Mouse (Mus musculus): ENCODE measurements around the gene Ovgp1. TPM values are rescaled to one million over a fixed set of nuclear protein-coding genes. Genes with fewer than 3 reads are reported as not detected.
"Not testable (repeated sequence)": the region's sequence is repeated elsewhere in the genome, so short reads cannot be mapped to it uniquely, and the experiment has no call there.

The Ovgp1 gene
- polyA plus RNA-seq, 1 experiment from 2014 or later = 4.1 TPM

- H3K4me1 ChIP-seq (replicated peaks) = peaks cover 39% of the 10 kb centered on the region
- ATAC-seq (ENCODE audit: low read depth) = no peak
- peak overlapping the region; percentile 83 for H3K4me2 ChIP-seq
- whole genome bisulfite sequencing = 93% methylated on average over 1 of the region's 1 CpGs
- H3K9me3 ChIP-seq = no peaks in the 10 kb centered on the region
- no peaks in the 10 kb centered on the region for H3K27me3 ChIP-seq
- H3K9ac ChIP-seq = peak overlapping the region; percentile 43; the same call in 1 of the 2 replicates
- H3K36me3 ChIP-seq = peaks cover 46% of the 10 kb centered on the region
- H3K27ac ChIP-seq (replicated peaks) = no peak overlapping the region
- H3K4me3 ChIP-seq = 0 out of 2 replicates have a peak overlapping the region, but pooled peaks have one; percentile 57
These were observed 16.3 kb upstream of the Ovgp1 start for GRCm38 (mm10) chr3:105957235-105957634.

DNA sequence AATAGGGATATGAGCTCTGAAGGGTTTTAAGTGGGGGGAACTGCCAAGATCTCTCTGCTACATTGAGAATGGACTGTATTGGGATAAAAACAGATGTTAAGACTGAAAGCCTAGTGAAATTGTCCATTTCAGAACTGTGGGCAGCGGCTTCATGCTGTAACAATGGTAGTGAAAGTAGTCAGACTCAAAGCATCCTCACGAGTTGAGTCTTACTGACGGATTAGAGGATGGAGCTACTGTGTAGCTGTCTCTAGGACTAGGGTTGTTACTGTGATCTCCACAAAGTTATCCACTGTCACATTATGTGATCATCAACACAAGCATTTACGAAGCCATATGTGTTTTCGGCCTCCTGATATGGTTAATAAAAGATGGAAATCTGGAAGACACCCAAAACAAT, 15.3 kb upstream of the Ovgp1 start:
- Histone ChIP-seq H3K4me1 (replicated peaks) (peaks cover 39% of the 10 kb centered on the region), H3K9me3 (no peaks in the 10 kb centered on the region), H3K36me3 (peaks cover 46% of the 10 kb centered on the region), H3K4me3 (peak overlapping the region; percentile 57), H3K27ac (replicated peaks) (peak overlapping the region; percentile 90; the same call in 1 of the 2 replicates), H3K9ac (peak overlapping the region; percentile 91), H3K4me2 (peak overlapping the region; percentile 83), H3K27me3 (no peaks in the 10 kb centered on the region)
- 47% methylated on average over 5 of the region's 5 CpGs for WGBS
- no peak for ATAC-seq (ENCODE audit: low read depth)

- Histone ChIP-seq H3K4me3 (peak within 1 kb of the TSS; percentile 57), H3K9me3 (no peaks in the 10 kb centered on the region), H3K27ac (replicated peaks) (peak within 1 kb of the TSS; percentile 90), H3K9ac (peak within 1 kb of the TSS; percentile 92), H3K4me1 (replicated peaks) (peaks cover 39% of the 10 kb centered on the region), H3K27me3 (no peaks in the 10 kb centered on the region), H3K36me3 (peaks cover 49% of the 10 kb centered on the region), H3K4me2 (peak within 1 kb of the TSS; percentile 83)
- ATAC-seq (ENCODE audit: low read depth) = peak; percentile 98
- WGBS = under 1% methylated on average over 52 of the region's 52 CpGs
These were observed 14.4 kb upstream of the Ovgp1 start, which contains the start of gene Wdr77 for GRCm38 (mm10) chr3:105958974-105959580. Gene Wdr77 (plus strand): TSS chr3:105959369.

GRCm38 (mm10) chr3:105959585-105959984, 13.9 kb upstream of the Ovgp1 start:
- Histone ChIP-seq H3K9me3 (no peaks in the 10 kb centered on the region), H3K36me3 (peaks cover 50% of the 10 kb centered on the region), H3K27me3 (no peaks in the 10 kb centered on the region), H3K4me2 (peak overlapping the region; percentile 77), H3K4me3 (peak overlapping the region; percentile 57), H3K4me1 (replicated peaks) (peaks cover 39% of the 10 kb centered on the region), H3K27ac (replicated peaks) (peak overlapping the region; percentile 85), H3K9ac (peak overlapping the region; percentile 92)
- WGBS = under 1% methylated on average over 18 of the region's 26 CpGs
- ATAC-seq (ENCODE audit: low read depth) = no peak; the same call in none of the 2 replicates

DNA sequence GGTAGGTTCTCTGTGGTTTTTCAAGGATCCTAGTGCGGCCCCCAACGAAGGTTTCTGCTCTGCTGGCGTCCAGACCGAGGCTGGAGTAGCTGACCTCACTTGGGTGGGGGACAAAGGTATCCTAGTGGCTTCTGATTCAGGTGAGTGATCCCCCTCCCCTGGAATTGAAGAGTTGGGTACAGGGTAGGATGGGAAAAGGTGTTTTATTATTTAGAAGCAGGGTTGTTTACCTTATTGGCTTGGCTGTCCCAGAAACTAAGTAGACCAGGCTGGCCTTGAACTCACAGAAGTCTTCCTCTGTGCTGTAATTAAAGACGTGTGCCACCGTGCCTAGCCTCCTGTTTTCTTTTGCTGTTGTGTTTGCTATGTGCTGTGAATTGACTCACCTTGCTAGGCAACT, 13.5 kb upstream of the Ovgp1 start, which contains the start of gene Atp5f1:
Atp5f1 (minus strand) TSS at position 101 of the 400 bp plus-strand sequence.
- H3K9me3 ChIP-seq = no peaks in the 10 kb centered on the region
- H3K36me3 ChIP-seq = peaks cover 50% of the 10 kb centered on the region
- 6% methylated on average over 6 of the region's 6 CpGs for WGBS
- ATAC-seq (ENCODE audit: low read depth) = no peak
- H3K4me3 ChIP-seq = peak within 1 kb of the TSS; percentile 57
- peak within 1 kb of the TSS; percentile 92 for H3K9ac ChIP-seq
- H3K4me2 ChIP-seq = peak within 1 kb of the TSS; percentile 83
- peak within 1 kb of the TSS; percentile 90 for H3K27ac ChIP-seq (replicated peaks)
- peaks cover 39% of the 10 kb centered on the region for H3K4me1 ChIP-seq (replicated peaks)
- H3K27me3 ChIP-seq = no peaks in the 10 kb centered on the region

DNA sequence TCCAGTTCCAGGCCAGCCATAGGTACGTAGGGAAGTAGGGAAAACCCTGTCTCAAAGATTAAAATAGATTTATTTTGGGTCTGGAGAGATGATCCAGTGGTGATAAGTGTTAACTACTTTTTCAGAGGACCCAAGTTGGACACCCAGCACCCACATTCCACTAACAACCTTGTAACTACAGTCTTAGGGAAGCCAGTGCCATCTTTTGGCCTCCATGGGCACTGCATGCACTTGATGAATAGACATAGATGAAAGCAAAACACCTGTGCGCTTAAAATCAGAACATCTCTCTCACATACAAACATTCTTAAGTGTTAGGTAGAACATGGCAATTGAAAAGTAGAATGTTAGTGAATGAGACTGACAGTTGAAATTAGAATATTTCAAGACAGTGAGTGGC, 12.8 kb upstream of the Ovgp1 start:
- 93% methylated on average over 2 of the region's 2 CpGs for WGBS
- H3K9ac ChIP-seq = no peak overlapping the region
- no peaks in the 10 kb centered on the region for H3K27me3 ChIP-seq
- peak overlapping the region; percentile 57 for H3K4me3 ChIP-seq
- peaks cover 54% of the 10 kb centered on the region for H3K36me3 ChIP-seq
- H3K4me2 ChIP-seq = peak overlapping the region; percentile 77
- no peak overlapping the region for H3K27ac ChIP-seq (replicated peaks)
- H3K9me3 ChIP-seq = no peaks in the 10 kb centered on the region
- peaks cover 39% of the 10 kb centered on the region for H3K4me1 ChIP-seq (replicated peaks)
- ATAC-seq (ENCODE audit: low read depth) = no peak

DNA sequence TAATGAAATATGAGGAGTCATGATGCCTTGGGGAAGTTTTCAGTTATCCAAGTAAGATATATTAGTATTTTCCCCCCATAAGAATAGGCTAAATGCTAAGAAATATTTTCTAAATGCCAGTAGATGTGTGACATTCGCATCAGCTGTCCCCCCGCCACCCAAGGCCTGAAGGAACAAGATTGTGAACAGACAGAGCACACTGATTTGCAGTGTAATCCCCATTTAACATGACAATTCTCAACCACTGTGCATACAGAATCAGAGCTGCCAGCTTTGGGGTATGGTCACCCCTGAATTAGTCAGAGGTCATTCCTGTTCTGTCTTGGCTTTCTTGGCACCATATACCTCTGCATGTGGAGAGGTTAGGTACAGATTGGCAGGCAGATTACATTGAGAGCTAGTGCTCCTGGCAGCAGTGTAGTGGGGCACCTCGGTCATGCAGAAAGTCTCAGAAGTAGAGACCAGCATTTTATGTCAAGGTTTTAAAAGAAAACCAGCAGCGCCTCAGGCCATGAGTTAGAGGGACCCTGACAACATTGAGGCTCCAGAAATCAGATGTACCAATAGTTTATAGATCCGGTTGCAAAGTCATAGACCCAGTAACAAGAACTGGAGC, 1.6 kb upstream of the Ovgp1 start:
- no peaks in the 10 kb centered on the region for H3K27me3 ChIP-seq
- H3K27ac ChIP-seq (replicated peaks) = no peak overlapping the region
- no peak overlapping the region for H3K4me2 ChIP-seq
- ATAC-seq (ENCODE audit: low read depth) = no peak
- no peak overlapping the region for H3K9ac ChIP-seq
- no peaks in the 10 kb centered on the region for H3K9me3 ChIP-seq
- H3K36me3 ChIP-seq = peaks cover 41% of the 10 kb centered on the region
- H3K4me1 ChIP-seq (replicated peaks) = no peaks in the 10 kb centered on the region
- H3K4me3 ChIP-seq = no peak overlapping the region
- WGBS = 84% methylated on average over 5 of the region's 5 CpGs

- H3K27ac ChIP-seq (replicated peaks) = no peak overlapping the region
- ATAC-seq (ENCODE audit: low read depth) = no peak
- H3K27me3 ChIP-seq = no peaks in the 10 kb centered on the region
- 91% methylated on average over 2 of the region's 2 CpGs for whole genome bisulfite sequencing
- H3K9ac ChIP-seq = no peak overlapping the region
- H3K4me2 ChIP-seq = no peak overlapping the region
- H3K4me3 ChIP-seq = no peak overlapping the region
- peaks cover 19% of the 10 kb centered on the region for H3K36me3 ChIP-seq
- H3K4me1 ChIP-seq (replicated peaks) = no peaks in the 10 kb centered on the region
- H3K9me3 ChIP-seq = no peaks in the 10 kb centered on the region
These were observed 663 bp downstream of the Ovgp1 start for GRCm38 (mm10) chr3:105974174-105974573.

DNA sequence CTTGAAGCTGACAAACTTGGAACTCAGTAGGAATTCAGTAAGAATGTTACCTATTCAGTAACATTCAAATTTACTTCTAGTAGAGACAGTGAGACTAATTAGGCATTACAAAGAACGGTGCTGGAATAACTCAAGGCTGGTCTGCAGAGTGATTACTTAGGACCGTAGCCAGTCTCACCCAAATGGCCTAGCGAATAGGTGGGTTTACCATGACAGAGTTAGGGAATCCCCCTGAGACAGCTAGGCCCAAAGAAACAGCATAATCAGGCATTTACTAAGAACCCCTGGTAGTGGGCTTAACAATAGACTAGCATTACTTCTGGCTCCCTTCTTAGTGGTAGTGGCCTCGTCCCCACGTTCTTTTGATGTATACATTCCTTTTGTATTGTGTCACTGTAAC, 16.1 kb downstream of the Ovgp1 start:
- H3K27ac ChIP-seq (replicated peaks); H3K4me1 ChIP-seq (replicated peaks); H3K9ac ChIP-seq; H3K9me3 ChIP-seq; ATAC-seq (ENCODE audit: low read depth); H3K36me3 ChIP-seq; H3K27me3 ChIP-seq; H3K4me2 ChIP-seq; H3K4me3 ChIP-seq: not testable (repeated sequence)
- 41% methylated on average over 5 of the region's 5 CpGs for WGBS

- no peak overlapping the region for H3K9ac ChIP-seq
- no peak overlapping the region for H3K27ac ChIP-seq (replicated peaks)
- H3K27me3 ChIP-seq = no peaks in the 10 kb centered on the region
- H3K4me1 ChIP-seq (replicated peaks) = no peaks in the 10 kb centered on the region
- H3K4me2 ChIP-seq = no peak overlapping the region
- no peaks in the 10 kb centered on the region for H3K9me3 ChIP-seq
- 37% methylated on average over 4 of the region's 4 CpGs for WGBS
- no peaks in the 10 kb centered on the region for H3K36me3 ChIP-seq
- no peak for ATAC-seq (ENCODE audit: low read depth)
- H3K4me3 ChIP-seq = no peak overlapping the region
These were observed 18.3 kb downstream of the Ovgp1 start for GRCm38 (mm10) chr3:105991653-105992283.

DNA sequence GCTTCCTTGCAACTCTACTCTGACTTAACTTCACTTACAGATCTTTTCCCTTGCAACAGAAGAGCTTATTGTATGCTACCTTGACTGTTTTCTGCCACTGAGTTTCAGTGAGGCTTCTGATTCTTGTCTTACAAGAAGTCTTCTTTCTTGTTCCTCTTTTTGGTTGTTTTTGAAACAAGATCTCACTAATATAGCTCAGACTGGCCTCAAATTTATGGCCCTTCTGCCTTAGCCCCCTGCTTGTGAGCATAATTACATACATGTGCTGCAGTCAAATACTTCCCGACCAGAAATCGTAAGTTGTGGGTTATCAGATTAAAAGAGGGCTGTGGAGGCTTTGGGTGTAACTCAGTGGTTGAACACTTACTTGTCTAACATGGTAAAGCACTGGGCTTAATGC, 21.2 kb downstream of the Ovgp1 start:
- Histone ChIP-seq H3K27ac (replicated peaks) (no peak overlapping the region), H3K9ac (no peak overlapping the region), H3K27me3 (no peaks in the 10 kb centered on the region), H3K9me3 (no peaks in the 10 kb centered on the region), H3K4me1 (replicated peaks) (no peaks in the 10 kb centered on the region), H3K36me3 (no peaks in the 10 kb centered on the region), H3K4me2 (no peak overlapping the region), H3K4me3 (no peak overlapping the region)
- WGBS = 82% methylated on average over 2 of the region's 2 CpGs
- ATAC-seq (ENCODE audit: low read depth) = no peak

- Histone ChIP-seq H3K4me1 (replicated peaks) (peaks cover 9% of the 10 kb centered on the region; the same call in 1 of the 2 replicates), H3K9ac (peak overlapping the region; percentile 23; the same call in 1 of the 2 replicates), H3K27me3 (no peaks in the 10 kb centered on the region; the same call in 1 of the 2 replicates), H3K4me2 (peak overlapping the region; percentile 46), H3K36me3 (no peaks in the 10 kb centered on the region), H3K27ac (replicated peaks) (no peak overlapping the region), H3K4me3 (peak overlapping the region; percentile 17), H3K9me3 (no peaks in the 10 kb centered on the region)
- 21% methylated on average over 11 of the region's 11 CpGs for WGBS
- no peak for ATAC-seq (ENCODE audit: low read depth)
These were observed 27.3 kb downstream of the Ovgp1 start for GRCm38 (mm10) chr3:106000707-106001375.

Measured in neural tube, embryonic 13.5 days (tissue).